Mouse (Mus musculus): ENCODE results near the gene Ndufa8. TPM values are rescaled to one million over a fixed set of nuclear protein-coding genes. Genes with fewer than 3 reads are reported as not detected.

Ndufa8 gene
- total RNA-seq, 2 experiments from 2014 or later, result 6.5 to 16.9 TPM

DNA sequence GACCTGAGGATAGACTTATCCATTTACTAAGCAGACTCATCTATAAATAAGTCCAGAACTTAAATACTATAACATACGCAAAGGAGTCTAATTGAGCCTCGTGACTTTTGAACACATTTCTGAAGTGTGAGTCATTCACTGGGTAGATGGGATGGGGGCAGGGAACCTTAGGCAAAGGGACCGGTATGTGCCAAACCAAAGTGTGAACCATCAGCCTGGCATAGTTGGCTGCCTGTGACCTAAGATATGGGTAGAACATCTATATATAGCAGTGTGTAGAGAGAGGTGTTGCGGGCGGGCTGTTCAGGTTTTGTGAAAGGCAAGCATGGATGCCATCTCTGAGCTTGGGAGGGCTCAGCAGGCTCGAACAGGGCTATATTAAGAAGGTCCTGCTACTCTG is 54.9 kb downstream of the Ndufa8 start:
- no peak for ATAC-seq (replicated peaks; ENCODE audit: low FRiP score, poor library complexity, severe bottlenecking)

DNA sequence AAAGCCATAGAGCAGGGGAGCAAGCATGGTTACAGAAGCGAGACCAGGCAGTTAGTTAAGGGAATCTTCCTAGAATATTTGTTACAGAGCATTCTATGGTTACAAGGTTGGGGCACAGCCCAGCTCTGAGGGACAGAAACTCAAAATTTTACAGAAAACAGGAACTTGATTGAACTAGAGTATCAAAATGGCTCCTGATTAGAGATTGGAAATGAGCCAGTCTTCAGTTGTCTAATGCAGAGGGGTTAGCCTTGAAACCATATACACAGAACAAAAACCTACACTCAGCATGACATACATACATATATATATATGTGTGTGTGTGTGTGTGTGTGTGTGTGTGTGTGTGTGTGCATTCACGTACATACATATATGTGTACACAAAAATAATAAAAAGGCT is 55.7 kb downstream of the Ndufa8 start:
- no peak for ATAC-seq (replicated peaks; ENCODE audit: low FRiP score, poor library complexity, severe bottlenecking)

DNA sequence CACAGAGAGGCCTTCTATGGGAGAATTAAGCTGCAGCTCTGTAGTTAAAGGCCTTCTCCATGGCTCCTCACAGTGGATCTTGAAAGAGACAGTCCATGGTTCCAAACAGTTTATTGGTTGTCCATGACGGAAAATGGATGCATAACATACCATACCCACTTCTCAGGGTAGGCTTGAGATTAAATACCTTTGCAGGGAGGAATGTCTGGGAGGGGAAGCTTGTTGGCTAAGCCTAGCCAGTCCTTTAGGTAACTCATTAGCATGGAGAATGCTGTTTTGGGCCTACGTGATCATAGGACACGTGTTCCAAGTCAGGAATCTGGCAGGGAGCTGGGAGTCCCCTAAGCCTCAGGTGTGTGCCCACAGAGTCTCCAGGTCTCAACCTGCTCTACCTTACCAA is 56.9 kb downstream of the Ndufa8 start:
- ATAC-seq (replicated peaks; ENCODE audit: low FRiP score, poor library complexity, severe bottlenecking), result no peak

Other genes with a start within 250 kb of the Ndufa8 start
- not detected in 2 replicates for gene Ttll11, start 69.5 kb downstream of the Ndufa8 start, total RNA-seq (2015; ENCODE audit: low replicate concordance)
- not detected in 2 replicates for gene Ttll11, start 69.5 kb downstream of the Ndufa8 start, total RNA-seq (2017; ENCODE audit: low replicate concordance)
- not detected in 2 replicates for gene Morn5, start 52 bp upstream of the Ndufa8 start, total RNA-seq (2015; ENCODE audit: low replicate concordance)
- gene Morn5, start 52 bp upstream of the Ndufa8 start, total RNA-seq (2017; ENCODE audit: low replicate concordance), result not detected in 2 replicates
- gene Lhx6, start 56.0 kb upstream of the Ndufa8 start, total RNA-seq (2015; ENCODE audit: low replicate concordance), result not detected in 2 replicates
- gene Lhx6, start 56.0 kb upstream of the Ndufa8 start, total RNA-seq (2017; ENCODE audit: low replicate concordance), result not detected in 2 replicates
- 3.3 and 6.7 TPM in 2 replicates for gene Mrrf, start 87.0 kb upstream of the Ndufa8 start, total RNA-seq (2015; ENCODE audit: low replicate concordance)
- 6.9 and 11.8 TPM in 2 replicates for gene Mrrf, start 87.0 kb upstream of the Ndufa8 start, total RNA-seq (2017; ENCODE audit: low replicate concordance)
- 13.1 and 18.2 TPM in 2 replicates for gene Rbm18, start 87.4 kb upstream of the Ndufa8 start, total RNA-seq (2015; ENCODE audit: low replicate concordance)
- gene Rbm18, start 87.4 kb upstream of the Ndufa8 start, total RNA-seq (2017; ENCODE audit: low replicate concordance), result 19.0 and 20.5 TPM in 2 replicates
- gene Ptgs1, start 181.0 kb upstream of the Ndufa8 start, total RNA-seq (2015; ENCODE audit: low replicate concordance), result 15.0 and 19.6 TPM in 2 replicates
- gene Ptgs1, start 181.0 kb upstream of the Ndufa8 start, total RNA-seq (2017; ENCODE audit: low replicate concordance), result 12.1 and 13.6 TPM in 2 replicates